Mouse (Mus musculus): Measurements from ENCODE around the gene Iba57. TPM values are rescaled to one million over a fixed set of nuclear protein-coding genes. Genes with fewer than 3 reads are reported as not detected.

The Iba57 gene
- polyA plus RNA-seq, 1 experiment from 2014 or later, result 5.3 TPM

GRCm38 (mm10) chr11:59134373-59134997 is 29.1 kb downstream of the Iba57 start:
- no peak for DNase-seq (ENCODE audit: low spot score)

- no peak for DNase-seq (ENCODE audit: low spot score)
These were observed 31.5 kb downstream of the Iba57 start for GRCm38 (mm10) chr11:59132065-59132464.

GRCm38 (mm10) chr11:59131348-59131919 is 32.1 kb downstream of the Iba57 start:
- DNase-seq (ENCODE audit: low spot score), result no peak

GRCm38 (mm10) chr11:59130782-59131181 is 32.8 kb downstream of the Iba57 start:
- DNase-seq (ENCODE audit: low spot score), result no peak

- no peak for DNase-seq (ENCODE audit: low spot score)
These were observed 57.6 kb downstream of the Iba57 start for GRCm38 (mm10) chr11:59105945-59106344.

Other genes starting within 250 kb of the Iba57 start
- 0.09 TPM in 1 of 2 replicates, not detected in the other for gene Btnl10, start 245.8 kb downstream of the Iba57 start, polyA plus RNA-seq (2015; fragmentation: Nextera tagmentation; extraction: Ambion mirVana)
- gene Rnf187, start 224.8 kb downstream of the Iba57 start, polyA plus RNA-seq (2015; fragmentation: Nextera tagmentation; extraction: Ambion mirVana), result 245 and 268 TPM in 2 replicates
- 50.8 and 57.5 TPM in 2 replicates for gene Hist3h2ba, start 214.8 kb downstream of the Iba57 start, polyA plus RNA-seq (2015; fragmentation: Nextera tagmentation; extraction: Ambion mirVana)
- gene Hist3h2a, start 209.1 kb downstream of the Iba57 start, polyA plus RNA-seq (2015; fragmentation: Nextera tagmentation; extraction: Ambion mirVana), result 52.3 and 52.8 TPM in 2 replicates
- gene Trim17, start 209.1 kb downstream of the Iba57 start, polyA plus RNA-seq (2015; fragmentation: Nextera tagmentation; extraction: Ambion mirVana), result 0.29 and 0.44 TPM in 2 replicates
- 49.6 and 54.0 TPM in 2 replicates for gene Trim11, start 185.6 kb downstream of the Iba57 start, polyA plus RNA-seq (2015; fragmentation: Nextera tagmentation; extraction: Ambion mirVana)
- 0.04 and 0.13 TPM in 2 replicates for gene Obscn, start 27.3 kb downstream of the Iba57 start, polyA plus RNA-seq (2015; fragmentation: Nextera tagmentation; extraction: Ambion mirVana)
- 0.18 and 0.26 TPM in 2 replicates for gene Gjc2, start 19.5 kb upstream of the Iba57 start, polyA plus RNA-seq (2015; fragmentation: Nextera tagmentation; extraction: Ambion mirVana)
- gene Guk1, start 28.5 kb upstream of the Iba57 start, polyA plus RNA-seq (2015; fragmentation: Nextera tagmentation; extraction: Ambion mirVana), result 92.3 and 93.0 TPM in 2 replicates
- gene Mrpl55, start 38.7 kb upstream of the Iba57 start, polyA plus RNA-seq (2015; fragmentation: Nextera tagmentation; extraction: Ambion mirVana), result 106 and 110 TPM in 2 replicates
- gene 2310033P09Rik, start 44.6 kb upstream of the Iba57 start, polyA plus RNA-seq (2015; fragmentation: Nextera tagmentation; extraction: Ambion mirVana), result 36.6 and 45.7 TPM in 2 replicates
- gene Arf1, start 64.5 kb upstream of the Iba57 start, polyA plus RNA-seq (2015; fragmentation: Nextera tagmentation; extraction: Ambion mirVana), result 488 and 519 TPM in 2 replicates
- 0.13 and 0.20 TPM in 2 replicates for gene Wnt3a, start 127.0 kb upstream of the Iba57 start, polyA plus RNA-seq (2015; fragmentation: Nextera tagmentation; extraction: Ambion mirVana)
- gene Wnt9a, start 143.2 kb upstream of the Iba57 start, polyA plus RNA-seq (2015; fragmentation: Nextera tagmentation; extraction: Ambion mirVana), result 1.2 TPM in 2 replicates
- not detected in 2 replicates for gene Prss38, start 211.9 kb upstream of the Iba57 start, polyA plus RNA-seq (2015; fragmentation: Nextera tagmentation; extraction: Ambion mirVana)

Measured in thymus, postnatal 0 days (tissue).